Mouse (Mus musculus): Measurements from ENCODE around the gene Thap12.

DNA sequence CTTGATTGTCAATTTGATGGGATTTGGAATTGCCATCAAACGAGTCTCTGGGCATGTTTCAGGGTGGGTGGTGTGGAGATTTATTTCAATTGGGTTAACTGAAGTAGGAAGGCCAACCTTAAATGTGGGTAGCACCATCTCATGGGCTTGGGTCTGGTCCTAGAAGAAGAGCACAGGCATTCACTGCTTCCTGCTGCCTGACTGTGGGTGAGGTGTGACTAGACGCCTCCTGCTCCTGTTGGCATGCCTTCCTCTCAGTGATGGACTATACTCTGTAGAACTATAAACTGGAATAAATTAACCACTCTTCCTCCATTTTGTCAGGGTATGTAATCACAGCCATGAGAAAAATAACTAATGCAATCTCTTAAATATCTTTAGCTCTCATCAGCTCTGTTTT, 22.2 kb upstream of the Thap12 start:
- no peak for TF ChIP-seq POLR2A (IDR thresholded peaks at IDR 0.05; ENCODE audit: borderline replicate concordance, extremely low read depth, insufficient read depth, insufficient read length, poor library complexity, severe bottlenecking)
- TF ChIP-seq CTCF (IDR thresholded peaks at IDR 0.05; ENCODE audit: borderline replicate concordance, extremely low read depth, insufficient read depth, insufficient read length): no peak
